Mouse (Mus musculus) megakaryocyte, embryonic 14.5 days (primary cell): ENCODE measurements around the gene Pias3.

Experiments used
- FLI1 ChIP-seq: IDR thresholded peaks from 2 replicates; pipeline ENCODE4 v1.6.1; 2012; ENCODE audit warnings: low read length, inconsistent platforms, mixed read lengths
- GATA1 ChIP-seq: IDR thresholded peaks from 3 replicates; pipeline ENCODE4 v1.6.1; 2012; ENCODE audit warnings: mixed read lengths, low read length, inconsistent platforms, borderline replicate concordance

- TF ChIP-seq GATA1 (no peak), FLI1 (no peak)
These were observed 32.5 kb upstream of the Pias3 start for GRCm38 (mm10) chr3:96663432-96664239.
